Mouse (Mus musculus): ENCODE measurements around the gene Uso1.
"Not testable (repeated sequence)": the region's sequence is repeated elsewhere in the genome, so short reads cannot be mapped to it uniquely, and the experiment has no call there.

Uso1 gene

DNA sequence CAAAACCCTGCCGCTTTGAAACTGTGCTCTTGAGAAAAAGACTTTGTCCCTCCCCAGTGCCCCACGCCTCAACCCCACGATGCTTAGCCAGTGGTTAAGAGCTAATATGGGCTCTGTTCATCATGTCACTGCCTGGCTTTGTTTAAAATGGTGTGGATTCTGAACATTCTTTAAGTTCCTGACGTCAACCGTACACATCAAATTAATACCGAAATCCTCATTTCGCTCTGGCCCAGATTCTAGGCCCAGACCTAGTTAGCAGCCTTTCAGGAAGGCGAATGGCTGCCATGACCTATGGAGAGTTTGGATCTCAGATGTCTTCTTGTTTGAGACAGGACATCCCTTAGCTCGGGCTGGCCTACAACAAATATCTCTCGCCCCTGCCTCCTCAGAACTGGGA is 10.0 kb upstream of the Uso1 start:
- no peak for DNase-seq (ENCODE audit: low spot score)

DNA sequence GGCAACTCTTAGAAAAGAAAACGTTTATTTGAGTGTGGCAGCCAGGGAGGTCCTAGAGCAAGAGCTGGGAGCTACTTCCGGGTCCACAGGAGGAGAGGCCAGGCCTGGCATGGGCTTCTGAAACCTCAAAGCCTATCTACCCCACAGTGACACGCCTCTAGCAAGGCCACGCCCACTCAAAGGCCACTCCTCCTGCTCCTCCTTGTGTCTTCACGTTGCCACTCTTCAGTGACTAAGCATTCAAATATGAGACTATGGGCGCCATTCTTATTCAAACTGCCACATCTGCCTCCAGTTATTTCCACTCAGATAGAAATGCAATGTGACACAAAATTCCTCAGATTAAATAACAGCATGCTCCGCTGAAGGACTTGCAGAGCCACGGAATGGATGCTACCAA is 9.2 kb upstream of the Uso1 start:
- DNase-seq (ENCODE audit: low spot score), result peak; percentile 73

DNA sequence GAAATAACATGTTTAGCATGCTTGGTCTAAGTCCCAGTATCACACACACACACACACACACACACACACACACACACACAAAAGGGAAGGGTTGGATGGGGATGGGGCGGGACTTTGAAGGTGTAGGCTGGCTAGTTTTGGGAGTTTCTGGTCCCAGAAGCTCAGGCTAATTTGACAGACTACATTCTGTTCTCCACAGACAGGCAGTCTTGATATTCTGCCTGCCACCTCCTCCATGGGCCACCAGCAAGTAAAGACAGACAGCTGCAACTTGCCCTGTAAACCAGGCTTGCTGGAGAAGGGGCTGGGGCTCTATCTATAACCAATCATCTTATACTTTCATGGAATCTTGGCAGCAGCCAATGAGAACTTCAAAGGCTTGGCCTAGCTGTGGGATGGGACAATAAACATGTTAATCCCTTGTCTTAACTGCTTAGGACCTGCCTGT is 8.4 kb upstream of the Uso1 start:
- DNase-seq (ENCODE audit: low spot score), result no peak

DNA sequence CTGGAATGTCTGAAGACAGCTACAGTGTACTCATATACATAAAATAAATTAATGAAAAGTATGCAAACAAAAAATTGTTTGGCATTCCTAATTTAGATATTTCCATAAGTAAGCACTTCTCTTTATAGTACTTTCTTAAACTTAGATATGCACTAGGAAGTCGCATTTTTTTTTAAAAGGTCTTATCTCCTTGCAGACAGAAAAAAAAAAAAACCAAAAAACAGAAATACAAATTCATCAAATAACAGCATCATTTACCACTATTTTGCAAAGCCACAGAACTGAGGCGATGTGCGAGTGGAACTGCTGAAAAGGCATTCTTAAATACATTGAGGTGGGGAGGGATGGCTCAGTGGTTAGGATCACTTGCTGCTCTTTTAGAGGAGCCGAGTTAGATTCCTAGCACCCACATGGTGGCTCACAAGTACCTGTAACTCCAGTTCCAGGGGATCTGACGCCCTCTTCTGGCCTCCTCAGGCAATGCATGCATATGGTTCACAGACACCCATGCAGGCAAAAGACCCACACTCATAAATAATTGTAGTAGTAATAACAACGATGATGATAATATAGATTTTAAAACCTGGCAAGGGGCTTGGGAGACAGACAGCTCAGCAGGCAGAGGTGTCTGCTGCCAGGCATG is 7.6 kb upstream of the Uso1 start:
- DNase-seq (ENCODE audit: low spot score), result no peak

DNA sequence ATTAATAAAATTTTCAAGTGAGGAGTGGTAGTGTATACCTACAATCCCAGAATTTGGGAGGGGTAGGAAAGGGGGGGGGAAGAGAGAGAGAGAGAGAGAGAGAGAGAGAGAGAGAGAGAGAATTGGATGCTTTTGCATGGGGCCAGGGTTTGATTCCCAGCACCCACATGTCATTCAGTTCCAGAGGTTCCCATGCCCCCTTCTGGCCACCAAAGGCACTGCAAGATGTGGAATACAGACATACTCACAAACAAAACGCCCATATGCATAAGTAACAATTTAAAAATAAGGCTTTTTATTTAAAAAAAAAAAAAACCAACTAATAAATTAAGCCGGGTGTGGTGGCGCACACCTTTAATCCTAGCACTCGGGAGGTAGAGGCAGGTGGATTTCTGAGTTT is 5.6 kb upstream of the Uso1 start:
- no peak for DNase-seq (ENCODE audit: low spot score)

DNA sequence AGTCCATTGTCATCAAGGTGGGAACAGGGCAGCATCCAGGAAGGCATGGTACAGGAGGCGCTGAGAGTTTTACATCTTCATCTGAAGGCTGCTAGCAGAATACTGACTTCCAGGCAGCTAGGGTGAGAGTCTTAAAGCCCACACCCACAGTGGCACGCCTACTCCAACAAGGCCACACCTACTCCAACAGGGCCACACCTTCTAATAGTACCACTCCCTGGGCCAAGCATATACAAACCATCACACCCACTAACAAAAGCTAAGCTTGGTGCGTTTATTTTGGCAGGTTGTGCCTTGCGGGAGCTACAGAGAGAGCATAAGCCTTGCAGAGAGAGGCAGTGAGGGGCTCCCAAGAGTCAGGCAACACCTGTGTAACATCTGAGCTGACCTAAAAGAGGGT is 4.7 kb upstream of the Uso1 start:
- DNase-seq (ENCODE audit: low spot score), result not testable (repeated sequence)

DNA sequence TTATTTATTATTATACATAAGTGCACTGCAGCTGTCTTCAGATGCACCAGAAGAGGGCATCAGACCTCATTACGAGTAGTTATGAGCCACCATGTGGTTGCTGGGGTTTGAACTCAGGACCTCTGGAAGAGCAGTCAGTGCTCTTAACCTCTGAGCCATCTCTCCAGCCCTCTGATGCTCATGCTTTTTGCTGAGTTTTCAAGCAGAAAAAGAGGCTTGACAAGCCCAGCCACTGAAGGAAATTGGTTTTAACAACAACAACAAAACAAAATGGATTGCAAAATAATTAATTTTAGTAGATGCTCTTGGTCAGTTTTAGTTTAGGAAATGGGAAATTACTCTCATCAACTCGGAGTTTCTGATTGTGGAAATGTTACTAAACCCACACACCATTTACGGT is 2.8 kb upstream of the Uso1 start:
- DNase-seq (ENCODE audit: low spot score), result no peak

DNA sequence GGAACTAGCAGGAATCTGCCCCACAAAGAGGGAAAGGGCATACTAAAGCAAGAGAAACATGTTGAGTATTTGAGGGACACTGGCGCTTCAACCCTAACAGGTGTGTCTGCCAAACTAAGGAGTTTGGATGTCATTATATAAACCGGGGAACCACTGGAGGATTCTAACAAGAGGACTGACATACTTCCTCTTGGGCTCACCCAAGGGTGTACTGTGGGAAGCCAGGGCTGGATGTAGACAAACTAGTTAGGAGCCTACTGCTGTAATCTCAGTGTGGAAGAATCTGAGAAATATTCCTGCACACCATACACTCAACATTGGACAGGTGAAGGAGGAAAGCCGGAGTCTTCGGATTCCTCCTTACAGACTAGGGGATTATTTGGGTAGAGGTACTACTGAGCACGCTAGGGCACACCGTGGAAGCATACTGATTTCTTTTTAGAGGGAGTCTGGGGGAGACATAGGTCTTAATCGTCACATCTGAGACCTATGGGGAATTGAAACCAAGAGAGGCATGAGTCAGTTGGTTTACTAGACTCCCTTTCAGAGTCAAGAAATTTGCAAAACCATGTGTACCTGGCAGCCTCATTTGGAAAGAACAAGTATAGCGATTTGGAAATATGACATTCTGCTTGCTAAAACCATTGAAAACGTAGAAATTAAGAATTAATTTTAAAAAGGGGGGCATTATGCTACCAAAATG is 1.1 kb upstream of the Uso1 start:
- DNase-seq (ENCODE audit: low spot score), result no peak

DNA sequence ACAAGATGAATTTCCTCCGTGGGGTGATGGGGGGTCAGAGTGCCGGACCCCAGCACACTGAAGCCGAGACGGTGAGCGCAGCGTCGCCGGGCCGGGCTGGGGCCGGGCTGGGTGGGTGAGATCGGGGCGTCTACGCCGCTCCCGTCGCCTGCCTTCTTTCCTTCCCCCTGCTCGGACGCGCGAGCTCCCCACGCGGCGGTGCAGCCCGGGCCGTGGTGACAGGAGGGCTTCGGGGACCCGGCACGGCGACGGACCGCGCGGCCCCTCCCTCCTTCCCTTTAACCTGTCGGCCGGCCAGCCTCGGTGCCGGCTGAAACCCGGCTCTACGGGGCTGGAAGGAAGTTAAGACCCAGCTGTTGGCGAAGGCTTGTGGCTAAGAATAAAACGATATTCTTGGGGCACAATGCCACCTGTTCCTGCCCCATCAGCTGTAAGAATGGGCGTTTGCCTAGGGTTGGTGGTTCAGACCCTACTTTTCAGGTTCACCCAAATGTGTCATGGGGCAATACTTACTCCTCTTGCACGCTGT is 419 bp downstream of the Uso1 start:
- DNase-seq (ENCODE audit: low spot score), result no peak

DNA sequence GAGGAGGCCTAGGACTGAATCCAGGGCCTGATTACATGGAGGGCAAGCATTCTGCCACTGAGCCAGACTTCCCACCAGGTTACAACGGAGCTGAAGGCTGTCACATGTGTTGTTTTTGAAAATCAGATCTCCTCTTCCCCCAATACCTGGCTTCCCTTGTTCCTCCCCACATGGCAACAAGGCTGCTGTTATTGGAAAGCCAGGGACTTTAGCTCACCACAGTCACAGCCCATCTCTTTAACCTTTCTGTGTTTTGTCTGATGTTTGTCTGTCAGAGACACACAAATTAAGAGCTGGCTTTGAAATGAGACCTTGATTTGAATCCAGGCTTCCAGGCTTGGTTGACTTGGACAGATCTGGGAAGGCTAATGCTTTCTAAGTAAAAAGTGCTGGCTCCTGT is 1.5 kb downstream of the Uso1 start:
- no peak for DNase-seq (ENCODE audit: low spot score)

DNA sequence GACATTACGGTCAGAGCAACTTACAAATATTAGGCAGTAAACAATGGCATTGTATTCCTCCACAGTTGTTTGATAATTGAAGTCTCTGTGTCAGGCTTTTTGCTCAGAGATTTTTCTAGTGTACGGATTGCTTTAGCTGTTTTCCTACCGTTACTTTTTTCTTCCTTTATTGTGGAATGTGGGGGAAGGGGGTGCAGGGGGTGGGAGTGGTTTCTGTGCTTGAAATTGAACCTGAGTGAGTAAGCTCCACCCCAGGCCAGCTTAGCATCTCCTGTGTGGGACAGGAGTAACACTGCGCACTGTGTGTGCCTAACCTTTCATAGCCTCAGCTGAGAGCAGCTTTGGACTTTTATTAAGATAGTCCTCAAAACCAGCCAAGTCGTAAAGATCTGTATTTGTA is 4.0 kb downstream of the Uso1 start:
- no peak for DNase-seq (ENCODE audit: low spot score)

DNA sequence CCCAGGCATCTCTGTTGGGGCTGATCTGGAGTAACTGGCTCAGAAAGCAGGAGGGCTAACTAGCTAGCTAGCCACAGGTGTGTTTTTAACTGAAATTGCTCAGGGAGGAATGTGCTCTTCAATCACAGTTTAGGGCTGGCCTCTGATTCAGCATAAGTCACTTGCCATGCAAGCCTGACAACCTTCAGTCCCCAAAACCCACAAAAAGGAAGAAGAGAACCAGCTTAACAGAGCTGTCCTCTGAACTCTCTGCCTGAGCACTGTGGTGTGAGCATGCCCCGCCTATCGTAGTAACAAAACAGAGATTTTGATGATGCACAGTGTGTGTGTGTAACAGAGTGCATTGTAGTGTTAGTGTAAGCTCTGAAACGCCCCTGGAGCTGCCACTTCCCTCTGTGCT is 4.7 kb downstream of the Uso1 start:
- no peak for DNase-seq (ENCODE audit: low spot score)

DNA sequence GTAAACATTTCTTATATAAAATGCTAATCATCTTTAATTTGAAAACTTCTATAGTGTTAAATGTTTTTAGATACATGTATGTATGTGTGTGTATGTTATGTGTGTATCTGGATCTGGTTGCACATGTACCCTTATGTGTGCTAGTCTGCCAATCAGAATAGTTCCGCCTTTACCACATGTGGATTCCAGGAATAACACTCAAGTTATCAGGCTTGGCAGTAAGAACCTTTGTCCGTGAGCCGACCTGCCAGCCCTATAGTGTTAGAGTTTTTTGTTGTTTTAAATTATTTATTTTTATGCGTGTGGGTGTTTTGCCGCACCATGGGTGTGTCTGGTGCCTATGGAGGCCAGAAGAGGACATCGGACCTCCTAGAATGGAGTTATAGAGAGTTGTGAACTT is 5.9 kb downstream of the Uso1 start:
- DNase-seq (ENCODE audit: low spot score), result no peak

DNA sequence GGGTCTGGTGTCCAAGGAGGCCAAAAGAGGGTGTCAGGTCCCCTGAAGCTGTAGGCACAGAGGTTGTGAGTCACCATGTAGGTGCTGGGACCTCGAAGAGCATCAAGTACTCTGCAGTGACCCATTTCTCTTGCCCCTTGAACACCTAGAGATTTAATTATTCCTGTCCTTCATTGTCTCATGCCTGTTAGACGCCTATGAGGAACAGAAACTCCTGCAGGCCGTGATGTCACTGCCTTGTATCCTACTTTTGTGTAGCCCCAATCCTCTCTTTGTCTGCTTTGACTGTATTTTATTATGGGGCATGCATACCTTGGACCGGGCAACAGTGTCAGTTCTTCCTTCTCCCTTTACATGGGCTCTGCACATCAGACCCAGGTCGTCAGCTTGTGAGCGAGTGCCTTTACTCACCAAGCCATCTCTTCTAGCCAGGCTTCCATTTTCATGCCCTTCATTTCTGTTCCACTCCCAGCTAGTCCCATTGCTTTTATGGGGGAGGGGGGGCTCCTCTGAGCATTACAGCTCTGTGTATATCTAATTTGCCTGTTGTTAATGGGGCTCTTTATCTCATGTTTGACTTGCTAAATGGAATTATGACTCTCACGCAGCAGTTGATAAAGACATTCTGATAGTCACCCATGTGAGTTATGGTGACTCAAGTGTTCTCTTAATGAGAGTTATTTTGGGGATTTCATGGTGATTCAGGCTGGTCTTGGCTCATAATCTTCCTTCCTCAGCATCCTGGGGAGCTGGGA is 7.4 kb downstream of the Uso1 start:
- no peak for DNase-seq (ENCODE audit: low spot score)

DNA sequence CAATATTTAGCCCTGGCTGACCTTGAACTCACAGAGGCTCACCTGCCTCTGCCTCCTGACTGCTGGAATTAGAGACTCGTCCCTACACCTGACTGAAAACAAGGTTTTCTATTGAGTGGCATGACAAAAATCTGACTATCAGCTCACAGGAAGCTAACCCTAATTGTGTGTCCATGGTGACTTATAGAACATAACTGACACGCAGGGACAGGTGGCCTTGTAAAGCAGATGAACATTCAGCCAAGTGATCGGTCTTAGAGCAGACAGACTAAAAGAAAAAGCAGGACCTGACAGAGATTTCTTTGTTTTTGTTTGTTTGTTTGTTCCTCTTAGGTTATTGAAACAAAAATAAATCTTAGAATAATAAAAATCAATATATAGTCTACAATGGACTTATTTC is 10.5 kb downstream of the Uso1 start:
- DNase-seq (ENCODE audit: low spot score), result no peak

DNA sequence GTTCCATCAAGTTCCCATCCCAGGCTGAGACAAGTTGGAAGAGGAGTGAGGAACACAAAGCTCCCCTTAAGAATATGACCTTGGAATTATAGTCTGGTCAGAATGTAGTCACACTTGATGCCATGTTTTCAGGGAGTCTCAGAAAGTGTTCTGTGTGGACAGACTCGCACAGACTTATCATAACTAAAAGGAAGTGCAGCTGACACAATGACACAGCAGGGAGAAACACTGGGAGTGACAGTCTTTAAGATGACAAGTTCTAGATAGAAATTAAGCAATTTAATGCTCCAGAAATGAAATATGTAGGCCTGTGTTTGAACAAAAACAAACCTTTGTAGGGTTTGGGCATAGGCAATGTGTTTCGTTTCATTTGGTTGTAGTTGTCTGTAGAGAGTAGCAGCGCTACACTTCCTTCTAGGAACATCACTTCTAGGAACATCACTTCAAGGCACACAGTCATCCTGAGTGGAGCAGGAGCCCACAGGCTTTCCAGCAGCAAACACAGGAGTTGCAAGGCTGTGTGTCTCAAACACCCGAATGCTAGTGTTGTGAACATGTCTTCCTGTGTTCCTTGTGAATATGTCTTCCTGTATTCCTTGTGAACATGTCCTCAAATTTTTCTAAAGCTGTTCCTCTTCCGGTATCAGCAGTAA is 11.7 kb downstream of the Uso1 start:
- no peak for DNase-seq (ENCODE audit: low spot score)

DNA sequence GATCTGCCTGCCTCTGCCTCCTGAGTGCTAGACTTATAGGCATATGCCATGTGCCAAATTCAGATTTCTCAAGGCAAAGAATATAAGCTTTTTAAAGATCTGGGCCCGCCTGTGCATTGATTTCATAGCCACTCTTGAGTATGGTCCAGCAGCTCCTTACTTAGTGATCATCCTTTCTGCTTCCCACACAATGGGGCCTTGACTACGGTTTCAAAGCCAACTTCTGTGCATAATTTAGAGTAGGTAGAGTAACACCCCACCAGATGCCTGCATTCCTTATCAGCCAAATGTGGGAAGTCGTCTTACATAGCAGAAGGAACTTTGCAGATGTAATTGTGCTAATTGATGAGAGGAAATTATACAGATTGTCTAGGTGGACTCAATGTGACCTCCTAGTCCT is 17.1 kb downstream of the Uso1 start:
- no peak for DNase-seq (ENCODE audit: low spot score)

DNA sequence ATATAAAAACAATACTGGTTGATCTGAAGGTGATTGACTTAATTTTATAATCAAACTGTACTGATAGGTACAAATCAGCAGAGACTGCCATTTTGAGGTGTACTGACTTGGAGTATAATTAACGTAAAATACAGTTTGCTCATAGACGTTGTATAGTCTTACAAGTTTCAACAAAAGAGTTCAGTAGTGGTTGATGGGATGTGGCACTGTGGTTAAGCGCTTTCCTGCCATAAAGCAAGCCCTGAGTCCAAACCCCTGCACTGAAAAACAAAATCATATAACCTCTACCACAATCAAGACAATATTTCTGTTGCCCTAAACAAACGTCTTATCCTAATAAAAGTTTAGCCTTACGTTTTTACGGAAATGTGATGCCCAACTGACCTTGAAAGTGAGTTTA is 28.2 kb downstream of the Uso1 start:
- DNase-seq (ENCODE audit: low spot score), result no peak

DNA sequence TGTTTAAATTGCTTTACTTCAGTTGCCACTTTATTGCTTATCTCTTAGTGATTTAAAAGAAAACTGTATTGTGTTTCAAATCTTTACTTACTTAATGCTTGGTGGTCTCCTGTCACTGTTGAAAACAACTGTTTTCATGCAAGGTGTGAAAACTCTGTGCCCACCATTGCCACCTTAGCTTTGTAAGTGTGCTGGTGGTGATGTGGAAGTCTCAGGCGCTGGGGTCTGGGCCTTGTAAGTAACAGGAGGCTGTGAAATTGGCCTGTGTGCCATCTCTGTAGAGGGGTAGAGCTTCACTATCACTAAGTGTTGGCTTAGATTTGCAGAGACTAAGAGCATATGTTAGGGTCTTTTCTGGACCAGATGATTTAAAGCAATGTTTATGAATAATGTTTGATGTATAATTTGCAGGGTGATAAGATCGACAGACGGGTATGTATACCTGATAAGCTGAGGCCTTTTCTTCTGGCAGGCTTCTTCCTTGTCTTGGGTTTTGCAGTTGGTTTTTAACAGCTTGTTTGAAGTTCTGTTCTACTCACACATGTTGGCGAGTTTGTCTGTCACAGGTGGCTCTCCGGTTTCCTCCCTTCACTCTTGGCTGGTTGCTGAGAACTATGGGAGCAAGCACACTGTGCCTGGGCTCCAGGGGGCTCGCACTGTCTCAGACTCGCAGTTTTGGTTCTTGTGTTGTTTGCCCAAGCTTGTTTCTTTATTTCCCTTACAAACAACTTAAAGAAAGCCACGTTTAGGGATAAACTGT is 45.5 kb downstream of the Uso1 start:
- no peak for DNase-seq (ENCODE audit: low spot score)

DNA sequence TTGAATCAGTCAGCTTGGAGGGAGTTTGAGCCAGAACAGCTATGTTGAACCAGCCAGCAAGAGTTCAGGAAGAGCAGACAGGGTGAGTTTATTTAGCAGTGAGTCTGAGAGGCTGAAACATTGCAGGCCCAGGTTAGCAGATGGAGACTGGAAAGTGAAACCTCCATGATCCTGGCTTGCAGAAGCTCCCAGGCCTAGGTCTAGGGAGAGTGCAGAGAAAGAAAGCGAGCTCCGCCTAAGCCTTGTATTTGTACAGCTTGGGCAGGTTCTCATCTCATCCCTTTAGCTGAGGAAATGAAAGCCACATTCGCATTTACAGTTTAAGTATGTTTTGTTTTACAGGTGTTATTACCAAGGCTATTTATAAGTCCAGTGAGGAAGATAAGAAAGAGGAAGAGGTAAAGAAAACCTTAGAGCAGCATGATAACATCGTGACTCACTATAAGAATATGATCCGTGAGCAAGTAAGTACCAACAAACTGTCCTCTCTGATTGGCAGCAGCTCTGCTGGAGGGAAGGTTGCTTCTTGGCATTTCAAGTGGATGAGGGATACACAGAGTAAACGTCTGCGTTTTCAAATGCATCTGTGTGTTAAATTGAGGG is 51.2 kb downstream of the Uso1 start:
- DNase-seq (ENCODE audit: low spot score), result no peak

DNA sequence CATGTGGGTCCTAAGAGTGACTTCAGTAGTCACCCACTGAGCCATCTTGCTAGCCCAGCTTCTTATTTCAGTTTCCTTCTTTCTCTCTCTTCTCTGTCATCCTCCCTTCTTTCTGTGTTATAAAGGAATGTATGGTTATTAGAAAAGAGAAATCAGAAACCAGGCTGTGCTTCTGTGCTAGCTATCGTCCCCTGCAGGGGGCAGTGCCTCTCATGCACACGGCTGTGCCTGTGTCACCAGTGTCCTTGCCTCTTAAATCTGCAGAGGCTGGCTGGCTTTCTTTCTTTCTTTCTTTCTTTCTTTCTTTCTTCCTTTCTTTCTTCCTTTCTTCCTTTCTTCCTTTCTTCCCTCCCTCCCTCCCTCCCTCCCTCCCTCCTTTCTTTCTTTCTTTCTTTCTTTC is 58.0 kb downstream of the Uso1 start:
- DNase-seq (ENCODE audit: low spot score), result peak; percentile 42

All from retina, embryonic 14.5 days (tissue).